Mouse (Mus musculus) adrenal gland, postnatal 10 days (tissue): ENCODE measurements around the gene Bbox1. TPM values are rescaled to one million over a fixed set of nuclear protein-coding genes. Genes with fewer than 3 reads are reported as not detected.

Experiments
- DNase-seq: peaks from one replicate; pipeline ENCODE4 v3.0.0; 2021; ENCODE audit warnings: mixed read lengths
- total RNA-seq, 2 experiments: library from RNA; stranded (reverse); gene quantifications; 2 replicates each; pipeline ENCODE4 v1.2.3; 2021

Bbox1 gene
- total RNA-seq, 2 experiments from 2014 or later, result 4.7 to 10.1 TPM

DNA sequence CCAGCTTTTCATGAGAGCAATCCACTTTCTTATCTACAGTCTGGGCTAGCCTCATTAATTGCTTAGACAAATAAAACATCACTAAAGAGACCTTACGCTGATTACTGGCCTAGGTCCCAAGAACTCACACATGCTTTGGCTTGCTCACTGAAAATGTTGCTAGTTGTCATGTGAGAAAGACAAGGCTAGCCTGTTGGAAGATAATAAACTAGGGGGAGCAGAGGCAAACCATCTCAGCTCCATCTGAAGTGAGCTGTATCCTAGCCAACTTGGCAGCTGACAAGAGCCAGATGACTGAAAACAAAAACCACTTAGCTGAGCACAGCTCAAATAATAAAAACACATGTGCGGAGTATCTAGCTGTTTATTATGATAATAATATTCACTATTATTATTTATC is 40.2 kb downstream of the Bbox1 start:
- DNase-seq, result peak; percentile 1

DNA sequence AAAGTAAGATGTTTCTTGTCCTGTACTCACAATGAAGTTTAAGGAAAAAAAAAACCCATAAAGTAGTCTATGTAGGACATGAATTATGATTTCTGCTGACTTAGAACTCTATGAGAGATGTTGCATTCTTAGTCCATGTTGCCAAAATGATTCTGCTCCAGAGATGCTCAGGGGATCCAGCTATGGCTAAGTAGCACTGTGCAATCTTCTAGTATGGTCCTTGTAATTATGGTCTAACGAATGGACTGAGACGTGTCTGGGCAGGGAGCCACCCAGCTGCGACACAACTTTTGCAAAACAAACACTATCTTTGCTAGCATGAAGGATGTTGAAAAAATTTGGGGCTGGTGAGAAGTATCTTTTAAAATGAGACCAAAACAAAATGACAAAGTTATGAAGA is 45.1 kb downstream of the Bbox1 start:
- DNase-seq, result peak; percentile 5

DNA sequence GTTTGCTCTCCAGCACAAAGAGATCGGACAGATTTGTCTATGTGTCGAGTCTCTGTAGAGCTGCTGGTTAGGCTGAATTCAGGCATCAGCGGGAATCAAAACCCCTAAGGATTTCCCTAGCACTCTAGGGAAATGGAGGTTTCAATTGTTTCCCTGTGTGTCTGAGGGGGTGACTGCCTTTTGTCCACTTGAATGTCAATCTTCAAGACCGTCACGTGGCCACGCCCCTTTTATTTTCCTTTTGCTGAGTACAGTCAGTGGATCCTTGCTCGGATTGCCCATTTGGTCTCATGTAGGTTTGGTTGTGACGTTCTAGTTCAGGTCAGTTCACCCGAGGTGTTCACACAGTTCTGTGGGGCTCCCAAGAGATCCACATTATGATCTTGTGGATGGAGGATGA is 82.1 kb downstream of the Bbox1 start:
- DNase-seq, result no peak

DNA sequence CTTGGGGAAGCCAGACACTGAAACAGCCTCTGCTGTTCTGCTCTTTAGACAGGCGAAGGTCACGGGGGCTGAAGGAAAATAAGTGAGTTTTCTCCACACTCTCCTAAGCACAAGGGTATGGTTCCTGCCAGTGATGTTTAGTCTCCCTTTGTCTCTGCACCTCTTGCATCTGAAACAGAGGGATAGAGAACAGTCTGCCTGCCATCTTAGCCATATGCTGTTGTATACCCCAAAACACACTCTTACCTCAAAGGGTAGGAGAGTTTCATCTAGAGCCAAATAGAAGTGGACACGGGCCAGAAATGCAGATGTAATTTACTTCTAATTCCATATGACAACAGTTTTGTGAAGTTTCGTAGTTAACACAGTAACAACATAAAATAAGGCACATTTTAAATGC is 83.6 kb downstream of the Bbox1 start:
- peak; percentile 27 for DNase-seq

DNA sequence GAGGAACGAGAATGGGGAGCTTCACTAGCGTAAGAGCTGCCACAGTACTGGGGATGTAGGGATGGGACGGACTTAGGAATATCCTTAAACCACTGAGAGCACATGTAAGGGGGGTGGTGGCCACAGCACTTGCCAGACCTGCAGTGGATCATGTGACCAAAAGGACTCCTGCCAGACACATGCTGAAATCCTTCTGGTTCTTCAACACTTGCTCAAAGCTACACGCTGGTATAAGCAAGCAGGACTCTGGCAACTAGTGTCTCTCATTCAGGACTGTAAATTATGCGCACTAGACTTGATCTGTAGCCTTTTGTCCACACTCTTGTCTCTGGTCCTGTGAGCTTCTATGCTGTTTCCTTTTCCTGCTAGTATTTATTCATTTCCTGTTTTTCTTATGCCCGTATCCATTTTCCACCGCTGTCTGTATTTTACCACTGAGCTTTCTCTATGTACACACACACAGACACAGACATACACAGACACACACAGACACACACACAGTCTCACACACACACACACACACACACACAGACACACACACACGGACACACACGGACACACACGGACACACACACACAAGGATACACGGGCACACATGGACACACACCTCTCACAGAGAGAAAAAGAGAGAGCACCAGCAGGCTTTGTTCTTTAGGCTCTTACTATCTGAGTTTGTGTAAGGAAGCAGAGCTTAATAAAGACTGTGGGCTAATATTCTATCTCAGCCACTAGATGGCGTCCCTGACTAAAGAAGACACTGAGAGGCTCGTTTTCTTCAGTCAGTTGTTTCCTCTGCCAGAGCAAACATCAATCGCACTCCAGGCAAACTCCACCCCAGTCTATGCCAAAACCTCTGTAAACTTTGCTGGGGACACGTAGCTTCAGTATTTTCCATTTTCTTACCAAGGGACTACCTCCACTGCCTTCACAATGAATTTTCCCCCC is 84.9 kb downstream of the Bbox1 start:
- peak; percentile 72 for DNase-seq

DNA sequence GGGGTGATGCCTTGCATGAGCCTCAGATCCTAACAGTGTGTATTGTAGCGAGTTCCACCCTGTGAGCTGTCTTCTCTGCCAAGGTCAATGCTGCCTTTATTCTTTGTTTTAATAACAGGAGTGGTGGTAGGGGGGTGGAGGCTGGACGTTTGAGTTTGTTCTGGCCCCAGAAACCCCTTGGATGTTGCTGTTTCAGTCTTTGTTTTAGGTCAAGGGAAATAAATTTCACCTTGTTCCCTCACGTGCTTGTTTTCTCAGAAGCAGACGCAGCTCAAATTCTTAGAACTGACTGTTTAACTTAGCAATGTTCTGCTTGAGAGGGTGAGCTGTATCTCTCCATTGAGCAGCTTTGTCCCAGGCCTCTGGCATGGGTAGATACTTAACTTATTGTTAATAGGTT is 87.9 kb downstream of the Bbox1 start:
- DNase-seq, result no peak

DNA sequence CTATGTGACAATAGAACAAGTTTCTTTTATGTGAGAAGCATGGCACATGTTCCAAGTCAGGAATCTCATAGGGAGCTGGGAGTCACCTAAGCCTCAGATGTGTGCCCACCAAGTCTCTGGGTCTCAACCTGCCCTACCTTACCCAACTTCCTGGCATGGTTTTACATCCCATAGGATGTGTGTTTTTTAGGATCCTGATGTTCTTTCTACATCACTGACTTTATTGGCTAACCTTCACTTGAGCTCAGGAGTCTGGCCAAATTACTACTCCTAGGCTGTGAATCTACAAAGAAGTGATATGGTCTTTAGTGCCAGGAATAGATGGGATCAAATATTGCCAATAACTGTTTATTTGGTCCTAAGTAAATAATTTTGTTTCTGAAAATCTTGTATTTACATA is 88.4 kb downstream of the Bbox1 start:
- DNase-seq, result no peak

DNA sequence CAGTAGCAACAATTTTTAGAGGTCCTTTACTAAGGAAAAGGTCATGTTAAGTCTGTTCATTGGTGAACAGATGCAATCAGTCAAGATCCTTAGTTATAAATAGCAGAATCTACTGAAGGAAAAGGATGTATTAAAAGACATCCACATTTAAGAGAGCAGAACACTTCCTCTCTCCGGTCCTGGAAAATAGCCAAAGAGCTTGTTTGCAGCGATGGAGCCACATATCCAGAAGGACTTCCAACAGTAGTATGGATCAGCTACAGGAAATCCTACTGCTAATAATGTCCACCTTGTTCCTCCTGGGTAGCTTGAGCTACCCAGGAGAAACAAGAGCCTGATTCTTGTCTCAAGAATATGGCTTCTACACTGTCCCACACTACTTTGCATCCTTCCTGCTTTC is 91.6 kb downstream of the Bbox1 start:
- no peak for DNase-seq

DNA sequence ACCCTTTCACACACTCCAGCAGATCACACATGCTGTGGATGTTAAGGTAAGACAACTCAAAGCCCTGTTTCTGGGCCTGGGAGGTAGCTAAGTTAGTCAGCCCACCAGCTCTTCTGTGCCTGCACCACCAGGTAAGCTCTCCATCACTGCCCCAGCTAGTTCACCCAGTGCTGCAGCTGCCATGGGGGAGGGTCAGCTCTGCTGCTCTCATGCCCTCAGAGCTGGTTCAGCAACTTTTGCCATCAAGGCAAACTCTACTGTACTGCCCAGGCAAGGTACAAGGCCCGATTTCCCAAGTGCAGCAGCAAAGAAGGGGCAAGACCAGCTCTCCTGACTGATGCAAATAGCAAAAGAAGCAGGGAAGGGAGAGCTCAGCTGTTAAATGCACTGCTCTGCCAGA is 93.9 kb downstream of the Bbox1 start:
- no peak for DNase-seq

DNA sequence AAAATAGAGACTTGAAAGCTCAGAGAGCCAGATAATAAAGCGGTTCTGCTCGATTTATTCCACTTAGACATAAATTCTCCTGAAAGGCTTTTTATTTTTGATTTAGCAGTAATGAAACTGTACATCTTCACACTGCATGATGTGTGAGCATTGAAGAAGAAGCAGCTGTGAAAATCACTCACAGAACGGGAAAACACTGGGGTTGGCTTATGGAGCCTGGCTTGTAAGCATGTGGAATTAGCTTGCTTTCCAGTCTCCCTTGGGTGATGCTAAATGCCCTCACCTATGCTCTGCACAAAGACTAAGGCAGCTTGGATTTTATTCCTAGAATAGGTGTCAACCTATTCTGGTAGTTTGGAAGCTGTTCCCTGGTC is 98.7 kb downstream of the Bbox1 start:
- DNase-seq, result no peak

DNA sequence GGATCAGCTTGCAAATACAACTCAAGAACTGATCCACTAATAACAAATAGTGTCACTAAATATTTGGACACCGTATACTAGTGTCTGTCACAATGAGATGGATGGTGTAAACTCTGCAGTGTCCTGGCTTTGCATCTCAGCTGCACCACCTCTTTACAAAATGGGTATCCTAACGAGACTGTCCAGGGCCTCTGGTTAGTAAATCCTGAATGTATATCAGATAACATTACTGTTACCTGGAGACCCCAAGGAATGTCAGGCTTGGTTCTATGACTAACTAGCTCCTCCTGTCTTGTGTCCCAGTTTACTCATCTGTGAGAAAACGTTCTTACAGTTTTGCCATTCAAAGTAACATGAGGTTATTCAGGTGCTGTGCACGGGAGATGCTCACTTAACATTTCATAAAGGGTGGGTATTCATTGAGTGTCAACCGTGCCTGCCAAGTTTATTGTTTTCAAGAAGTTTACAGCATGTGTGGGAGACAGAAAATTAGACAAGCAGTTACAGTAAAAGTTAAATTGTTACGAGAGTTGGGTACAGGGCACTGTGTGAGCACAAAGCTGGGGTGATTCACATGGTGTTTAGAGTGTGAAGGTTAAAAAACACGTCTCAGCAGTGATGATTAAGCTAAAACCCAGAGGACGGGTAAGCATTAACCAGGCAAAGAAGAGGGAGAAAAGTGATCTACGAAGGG is 99.2 kb downstream of the Bbox1 start:
- no peak for DNase-seq

DNA sequence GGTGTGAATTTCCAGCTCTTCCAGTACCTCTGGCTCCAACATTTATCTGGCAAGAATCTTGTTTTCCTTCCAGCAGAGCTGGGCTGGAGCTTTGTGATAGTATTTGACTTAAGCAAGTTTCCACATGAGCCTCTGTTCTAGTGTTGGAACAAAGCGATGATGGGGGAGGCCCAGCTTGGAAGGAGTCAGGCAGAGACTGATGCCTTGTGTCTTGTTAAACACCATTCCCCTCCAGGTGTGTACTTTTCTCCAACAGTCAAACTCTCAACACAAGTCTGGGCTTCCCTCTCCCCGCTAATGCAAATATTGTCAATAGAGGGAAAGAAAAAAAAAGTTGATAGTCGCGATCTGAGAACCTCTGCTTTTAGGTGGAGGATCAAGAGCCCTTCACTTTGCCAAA is 100.1 kb downstream of the Bbox1 start:
- no peak for DNase-seq

Other genes starting within 250 kb of the Bbox1 start
- 10 to 100 TPM in 1 of 2 experiments, 1 to 10 TPM in 1; 7.5 to 10.2 TPM for gene Fibin, start 48.6 kb upstream of the Bbox1 start, total RNA-seq